14 mouse cellular contexts compared by ENCODE assay signal in genomic region chr2:167382389-167382788, GRCm38 (mm10).
"Had no signal": no experiment of that assay in that cellular context is flagged by ENCODE, and none has a peak within 500 bp of the region (broad histone marks: within the 10 kb centered on the region; RNA-seq: fewer than 3 reads in every experiment).

No protein-coding gene starts in this region.

- H3K27me3 ChIP-seq: limb, embryonic 13.5 days; liver, embryonic 12.5 days had no signal

- H3K27ac ChIP-seq: limb, embryonic 13.5 days; liver, embryonic 12.5 days had no signal

- DNase-seq: kidney, adult 9 months; kidney, postnatal 10 days; kidney, postnatal 4 days; left cerebral cortex, postnatal 4 days; lung, adult 18-20 months; lung, postnatal 10 days; thymus, postnatal 36 days had no signal

- ATAC-seq: inflammation-experienced regulatory T-cells, adult 6 months; intestine, postnatal 0 days; liver, embryonic 12.5 days; midbrain, embryonic 16.5 days had no signal

- H3K4me1 ChIP-seq: limb, embryonic 13.5 days had no signal

- H3K4me2 ChIP-seq: limb, embryonic 13.5 days; liver, embryonic 12.5 days; midbrain, embryonic 11.5 days had no signal

- H3K9ac ChIP-seq: limb, embryonic 13.5 days; liver, embryonic 12.5 days had no signal

- H3K36me3 ChIP-seq: limb, embryonic 13.5 days; liver, embryonic 12.5 days had no signal

- H3K9me3 ChIP-seq: limb, embryonic 13.5 days; liver, embryonic 12.5 days; megakaryocyte, embryonic 14.5 days had no signal

- H3K4me3 ChIP-seq: limb, embryonic 13.5 days; liver, embryonic 12.5 days; megakaryocyte, embryonic 14.5 days had no signal
